Mouse (Mus musculus): ENCODE measurements around the gene Shisal1. TPM values are rescaled to one million over a fixed set of nuclear protein-coding genes. Genes with fewer than 3 reads are reported as not detected.

The Shisal1 gene
- polyA plus RNA-seq, 1 experiment: 6.1 TPM

GRCm38 (mm10) chr15:84427624-84428023, 19.3 kb downstream of the Shisal1 start:
- Histone ChIP-seq H3K4me3 (ENCODE audit: low read depth, low read length) (no peak overlapping the region), H3K27me3 (ENCODE audit: control insufficient read depth, insufficient read depth, low read length) (no peaks in the 10 kb centered on the region), H3K4me1 (ENCODE audit: control insufficient read depth, insufficient read depth, insufficient read length, low read length) (no peaks in the 10 kb centered on the region), H3K36me3 (ENCODE audit: control insufficient read depth, insufficient read depth, low read length) (no peaks in the 10 kb centered on the region), H3K27ac (ENCODE audit: insufficient read depth, low read depth, low read length) (no peak overlapping the region)
- 86% methylated on average over 6 of the region's 6 CpGs for WGBS
- TF ChIP-seq CTCF (IDR thresholded peaks at IDR 0.05; ENCODE audit: extremely low read depth, insufficient read length, insufficient replicate concordance, low read depth, low read length): no peak
- no peak for TF ChIP-seq POLR2A (IDR thresholded peaks at IDR 0.05; ENCODE audit: low read depth, low read length)

- Histone ChIP-seq H3K27ac (ENCODE audit: insufficient read depth, low read depth, low read length) (no peak overlapping the region), H3K36me3 (ENCODE audit: control insufficient read depth, insufficient read depth, low read length) (no peaks in the 10 kb centered on the region), H3K4me1 (ENCODE audit: control insufficient read depth, insufficient read depth, insufficient read length, low read length) (no peaks in the 10 kb centered on the region), H3K4me3 (ENCODE audit: low read depth, low read length) (no peak overlapping the region), H3K27me3 (ENCODE audit: control insufficient read depth, insufficient read depth, low read length) (no peaks in the 10 kb centered on the region)
- WGBS: 76% methylated on average over 5 of the region's 5 CpGs
- TF ChIP-seq CTCF (IDR thresholded peaks at IDR 0.05; ENCODE audit: extremely low read depth, insufficient read length, insufficient replicate concordance, low read depth, low read length) (no peak), POLR2A (IDR thresholded peaks at IDR 0.05; ENCODE audit: low read depth, low read length) (no peak)
These were observed 21.2 kb downstream of the Shisal1 start for GRCm38 (mm10) chr15:84425733-84426132.

- Histone ChIP-seq H3K4me3 (ENCODE audit: low read depth, low read length) (no peak overlapping the region), H3K27ac (ENCODE audit: insufficient read depth, low read depth, low read length) (no peak overlapping the region), H3K4me1 (ENCODE audit: control insufficient read depth, insufficient read depth, insufficient read length, low read length) (no peaks in the 10 kb centered on the region), H3K36me3 (ENCODE audit: control insufficient read depth, insufficient read depth, low read length) (no peaks in the 10 kb centered on the region), H3K27me3 (ENCODE audit: control insufficient read depth, insufficient read depth, low read length) (no peaks in the 10 kb centered on the region)
- TF ChIP-seq POLR2A (IDR thresholded peaks at IDR 0.05; ENCODE audit: low read depth, low read length): no peak
- TF ChIP-seq CTCF (IDR thresholded peaks at IDR 0.05; ENCODE audit: extremely low read depth, insufficient read length, insufficient replicate concordance, low read depth, low read length): no peak
- 77% methylated on average over 5 of the region's 5 CpGs for WGBS
These were observed 23.1 kb downstream of the Shisal1 start for GRCm38 (mm10) chr15:84423781-84424180.

GRCm38 (mm10) chr15:84418266-84418610, 28.7 kb downstream of the Shisal1 start:
- TF ChIP-seq CTCF (IDR thresholded peaks at IDR 0.05; ENCODE audit: extremely low read depth, insufficient read length, insufficient replicate concordance, low read depth, low read length) (no peak), POLR2A (IDR thresholded peaks at IDR 0.05; ENCODE audit: low read depth, low read length) (no peak)
- no peak overlapping the region for H3K27ac ChIP-seq (ENCODE audit: insufficient read depth, low read depth, low read length)
- 72% methylated on average over 4 of the region's 4 CpGs for whole genome bisulfite sequencing
- no peaks in the 10 kb centered on the region for H3K4me1 ChIP-seq (ENCODE audit: control insufficient read depth, insufficient read depth, insufficient read length, low read length)
- H3K36me3 ChIP-seq (ENCODE audit: control insufficient read depth, insufficient read depth, low read length): no peaks in the 10 kb centered on the region
- no peaks in the 10 kb centered on the region for H3K27me3 ChIP-seq (ENCODE audit: control insufficient read depth, insufficient read depth, low read length)
- H3K4me3 ChIP-seq (ENCODE audit: low read depth, low read length): no peak overlapping the region

GRCm38 (mm10) chr15:84417592-84418265, 29.2 kb downstream of the Shisal1 start:
- whole genome bisulfite sequencing: 70% methylated on average over 13 of the region's 13 CpGs
- H3K4me1 ChIP-seq (ENCODE audit: control insufficient read depth, insufficient read depth, insufficient read length, low read length): no peaks in the 10 kb centered on the region
- no peak overlapping the region for H3K27ac ChIP-seq (ENCODE audit: insufficient read depth, low read depth, low read length)
- no peak overlapping the region for H3K4me3 ChIP-seq (ENCODE audit: low read depth, low read length)
- H3K27me3 ChIP-seq (ENCODE audit: control insufficient read depth, insufficient read depth, low read length): no peaks in the 10 kb centered on the region
- TF ChIP-seq CTCF (IDR thresholded peaks at IDR 0.05; ENCODE audit: extremely low read depth, insufficient read length, insufficient replicate concordance, low read depth, low read length) (no peak), POLR2A (IDR thresholded peaks at IDR 0.05; ENCODE audit: low read depth, low read length) (no peak)
- no peaks in the 10 kb centered on the region for H3K36me3 ChIP-seq (ENCODE audit: control insufficient read depth, insufficient read depth, low read length)

- Histone ChIP-seq H3K27ac (ENCODE audit: insufficient read depth, low read depth, low read length) (no peak overlapping the region), H3K4me3 (ENCODE audit: low read depth, low read length) (no peak overlapping the region), H3K36me3 (ENCODE audit: control insufficient read depth, insufficient read depth, low read length) (no peaks in the 10 kb centered on the region), H3K27me3 (ENCODE audit: control insufficient read depth, insufficient read depth, low read length) (no peaks in the 10 kb centered on the region), H3K4me1 (ENCODE audit: control insufficient read depth, insufficient read depth, insufficient read length, low read length) (no peaks in the 10 kb centered on the region)
- TF ChIP-seq POLR2A (IDR thresholded peaks at IDR 0.05; ENCODE audit: low read depth, low read length) (no peak), CTCF (IDR thresholded peaks at IDR 0.05; ENCODE audit: extremely low read depth, insufficient read length, insufficient replicate concordance, low read depth, low read length) (no peak)
- WGBS: 51% methylated on average over 14 of the region's 14 CpGs
These were observed 29.9 kb downstream of the Shisal1 start for GRCm38 (mm10) chr15:84417017-84417416.

- 60% methylated on average over 9 of the region's 9 CpGs for WGBS
- Histone ChIP-seq H3K4me3 (ENCODE audit: low read depth, low read length) (no peak overlapping the region), H3K27ac (ENCODE audit: insufficient read depth, low read depth, low read length) (no peak overlapping the region), H3K4me1 (ENCODE audit: control insufficient read depth, insufficient read depth, insufficient read length, low read length) (no peaks in the 10 kb centered on the region), H3K36me3 (ENCODE audit: control insufficient read depth, insufficient read depth, low read length) (no peaks in the 10 kb centered on the region), H3K27me3 (ENCODE audit: control insufficient read depth, insufficient read depth, low read length) (no peaks in the 10 kb centered on the region)
- TF ChIP-seq POLR2A (IDR thresholded peaks at IDR 0.05; ENCODE audit: low read depth, low read length) (no peak), CTCF (IDR thresholded peaks at IDR 0.05; ENCODE audit: extremely low read depth, insufficient read length, insufficient replicate concordance, low read depth, low read length) (no peak)
These were observed 32.7 kb downstream of the Shisal1 start for GRCm38 (mm10) chr15:84414040-84414848.

Measured in small intestine, adult 2 months (tissue).